14 mouse cellular contexts compared by ENCODE assay signal in the genomic region with DNA sequence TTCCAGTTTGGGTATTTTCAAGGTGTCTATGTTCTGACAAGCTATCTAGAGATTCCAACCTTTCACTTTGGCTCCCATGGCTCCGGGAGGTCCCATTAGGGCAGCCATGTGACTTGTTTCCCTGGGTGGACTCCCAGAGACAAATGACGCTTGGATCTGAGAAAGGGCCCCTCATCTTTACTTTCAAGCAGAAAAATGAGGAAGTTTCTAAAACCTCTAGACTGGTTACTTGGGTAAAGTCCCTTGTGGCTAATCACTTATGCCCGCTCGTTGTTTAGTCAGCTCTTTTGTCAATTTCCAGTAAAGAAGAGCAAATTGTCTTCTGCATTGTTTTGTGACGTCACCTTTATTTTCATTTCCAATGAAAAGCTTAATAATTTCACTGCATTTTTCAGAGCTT.
"Had no signal": no experiment of that assay in that cellular context is flagged by ENCODE, and none has a peak within 500 bp of the region (broad histone marks: within the 10 kb centered on the region; RNA-seq: fewer than 3 reads in every experiment).

No protein-coding gene starts in this region.

- ATAC-seq: midbrain, embryonic 13.5 days; midbrain, embryonic 15.5 days had no signal

- DNase-seq: lung, adult 18-20 months; lung, embryonic 14.5 days; lung, postnatal 4 days; right cerebral cortex, postnatal 14 days; thymus, adult 2 months; thymus, postnatal 25 days; thymus, postnatal 4 days had no signal

- H3K27me3 ChIP-seq: midbrain, embryonic 13.5 days; midbrain, embryonic 15.5 days; neural tube, embryonic 12.5 days; stomach, embryonic 15.5 days had no signal

- H3K4me2 ChIP-seq: lung, embryonic 14.5 days; midbrain, embryonic 11.5 days; midbrain, embryonic 13.5 days; midbrain, embryonic 15.5 days; neural tube, embryonic 12.5 days; stomach, embryonic 15.5 days had no signal

- H3K4me1 ChIP-seq: midbrain, embryonic 15.5 days; neural tube, embryonic 12.5 days; stomach, embryonic 15.5 days had no signal

- H3K9me3 ChIP-seq: midbrain, embryonic 13.5 days; midbrain, embryonic 15.5 days; neural tube, embryonic 12.5 days; stomach, embryonic 15.5 days had no signal

- H3K9ac ChIP-seq: liver, embryonic 14.5 days; lung, embryonic 14.5 days; midbrain, embryonic 13.5 days; midbrain, embryonic 15.5 days; neural tube, embryonic 12.5 days; stomach, embryonic 15.5 days had no signal

- H3K27ac ChIP-seq: liver, embryonic 14.5 days; midbrain, embryonic 13.5 days; midbrain, embryonic 15.5 days; neural tube, embryonic 12.5 days; stomach, embryonic 15.5 days; stomach, postnatal 0 days had no signal

- H3K4me3 ChIP-seq: midbrain, embryonic 13.5 days; midbrain, embryonic 15.5 days; neural tube, embryonic 12.5 days; stomach, embryonic 15.5 days had no signal

- H3K36me3 ChIP-seq: midbrain, embryonic 13.5 days; midbrain, embryonic 15.5 days; neural tube, embryonic 12.5 days; stomach, embryonic 15.5 days had no signal
